Mouse (Mus musculus) bone marrow, adult 2 months (tissue): ENCODE data around the gene Twf1.

Experiments
- CTCF ChIP-seq: fragments of 200-500 bp; IDR thresholded peaks from 2 replicates; pipeline ENCODE4 v1.5.1; 2011; ENCODE audit warnings: low read length, control low read depth; ENCODE audit not compliant: control insufficient read depth, insufficient read depth
- POLR2A ChIP-seq: fragments of 200-500 bp; IDR thresholded peaks from 2 replicates; pipeline ENCODE4 v1.6.1; 2011; ENCODE audit warnings: low read depth, mild to moderate bottlenecking, control low read depth, low read length, borderline replicate concordance; ENCODE audit not compliant: control insufficient read depth

- TF ChIP-seq CTCF (no peak), POLR2A (no peak)
Observed at GRCm38 (mm10) chr15:94574566-94575268, 15.0 kb downstream of the Twf1 start.
